Mouse (Mus musculus) limb, embryonic 15.5 days (tissue): ENCODE data around the gene Tcf12. TPM values are rescaled to one million over a fixed set of nuclear protein-coding genes. Genes with fewer than 3 reads are reported as not detected.

Experiments used
- ATAC-seq: fragments of 200-750 bp; cut with Nextera tagmentation; 2 replicates; pipeline ENCODE4 v1.8.0; 2017; ENCODE audit warnings: low read depth, moderate TSS enrichment; ENCODE audit not compliant: insufficient number of reproducible peaks, low FRiP score, low TSS enrichment
- H3K27ac ChIP-seq: fragments of 300-500 bp; sonication (generic); 2 replicates; pipeline ENCODE4 v1.5.1; 2015; ENCODE audit warnings: moderate library complexity, mild to moderate bottlenecking, inconsistent platforms
- H3K27me3 ChIP-seq: fragments of 300-500 bp; sonication (generic); 2 replicates; pipeline ENCODE4 v1.6.1; 2015; ENCODE audit warnings: inconsistent platforms
- H3K36me3 ChIP-seq: fragments of 300-500 bp; sonication (generic); 2 replicates; pipeline ENCODE4 v1.6.1; 2015; ENCODE audit warnings: inconsistent platforms
- H3K4me1 ChIP-seq: fragments of 300-500 bp; sonication (generic); 2 replicates; pipeline ENCODE4 v1.6.1; 2015; ENCODE audit warnings: inconsistent platforms
- H3K4me2 ChIP-seq: fragments of 300-500 bp; sonication (generic); 2 replicates; pipeline ENCODE4 v1.6.1; 2015; ENCODE audit warnings: mild to moderate bottlenecking, inconsistent platforms
- H3K4me3 ChIP-seq: fragments of 300-500 bp; sonication (generic); 2 replicates; pipeline ENCODE4 v1.5.1; 2015; ENCODE audit warnings: mild to moderate bottlenecking, inconsistent platforms
- H3K9ac ChIP-seq: fragments of 300-500 bp; sonication (generic); 2 replicates; pipeline ENCODE4 v1.6.1; 2015; ENCODE audit warnings: inconsistent platforms
- H3K9me3 ChIP-seq: fragments of 300-500 bp; sonication (generic); 2 replicates; pipeline ENCODE4 v1.6.1; 2016; ENCODE audit warnings: inconsistent platforms
- WGBS: fragments of 180-500 bp; shearing (Covaris S2); methylation state at CpG from one replicate; pipeline ENCODE4 v1.1.7; 2015; 5-methylcytosine and 5-hydroxymethylcytosine counted together
- polyA plus RNA-seq: library from polyadenylated mRNA; unstranded; fragments of >200 nt; fragmentation: Nextera tagmentation; extraction: Ambion mirVana; gene quantifications from 2 replicates; pipeline ENCODE4 v1.2.1, GENCODE M21; 2015

The Tcf12 gene
- polyA plus RNA-seq, 1 experiment from 2014 or later, result 90.4 TPM

GRCm38 (mm10) chr9:72016021-72016420 lies 95.7 kb downstream of the Tcf12 start:
- Histone ChIP-seq H3K9me3 (no peaks in the 10 kb centered on the region), H3K4me3 (no peak overlapping the region), H3K27me3 (no peaks in the 10 kb centered on the region), H3K36me3 (no peaks in the 10 kb centered on the region), H3K4me2 (no peak overlapping the region), H3K27ac (no peak overlapping the region), H3K4me1 (0 out of 2 replicates have a peak, but pooled peaks cover 3% of the 10 kb centered on the region), H3K9ac (no peak overlapping the region)
- 93% methylated on average over 1 of the region's 1 CpGs for WGBS
- no peak for ATAC-seq

GRCm38 (mm10) chr9:72014585-72015381 lies 96.9 kb downstream of the Tcf12 start:
- ATAC-seq, result no peak
- Histone ChIP-seq H3K27ac (no peak overlapping the region), H3K9ac (no peak overlapping the region), H3K9me3 (no peaks in the 10 kb centered on the region), H3K4me2 (no peak overlapping the region), H3K36me3 (no peaks in the 10 kb centered on the region), H3K27me3 (no peaks in the 10 kb centered on the region), H3K4me3 (no peak overlapping the region), H3K4me1 (no peaks in the 10 kb centered on the region)
- WGBS, result 81% methylated on average over 4 of the region's 4 CpGs

- Histone ChIP-seq H3K36me3 (no peaks in the 10 kb centered on the region), H3K9me3 (no peaks in the 10 kb centered on the region), H3K4me2 (no peak overlapping the region), H3K27ac (no peak overlapping the region), H3K4me1 (no peaks in the 10 kb centered on the region), H3K9ac (no peak overlapping the region), H3K27me3 (no peaks in the 10 kb centered on the region), H3K4me3 (no peak overlapping the region)
- 80% methylated on average over 1 of the region's 1 CpGs for WGBS
- no peak for ATAC-seq
Observed at GRCm38 (mm10) chr9:72013541-72013940, 98.1 kb downstream of the Tcf12 start.

GRCm38 (mm10) chr9:72008634-72009033 lies 103.0 kb downstream of the Tcf12 start:
- H3K27ac ChIP-seq, result no peak overlapping the region
- no peak for ATAC-seq
- WGBS, result 80% methylated on average over 1 of the region's 1 CpGs

DNA sequence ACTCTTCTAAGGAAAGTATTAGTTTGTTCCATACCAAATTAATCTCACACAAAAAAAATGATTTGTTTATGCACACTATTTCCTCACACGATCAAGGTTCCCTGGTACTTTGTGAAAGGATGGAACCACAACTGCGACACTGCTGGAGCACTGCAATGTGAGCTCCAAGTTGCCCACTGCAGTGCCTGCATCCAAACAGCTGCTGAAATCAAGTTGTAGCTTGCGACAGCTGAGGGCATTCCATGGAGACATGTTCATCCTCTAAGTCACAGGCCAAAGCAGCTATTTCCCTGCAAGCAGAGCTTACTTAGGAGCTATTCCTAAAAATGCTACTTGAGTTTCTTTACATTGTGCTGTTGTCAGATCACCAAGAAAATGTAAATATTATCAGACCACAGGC lies 120.5 kb downstream of the Tcf12 start:
- no peaks in the 10 kb centered on the region for H3K4me1 ChIP-seq
- no peaks in the 10 kb centered on the region for H3K27me3 ChIP-seq
- no peak overlapping the region for H3K4me3 ChIP-seq
- no peaks in the 10 kb centered on the region for H3K36me3 ChIP-seq
- WGBS, result 74% methylated on average over 3 of the region's 3 CpGs
- H3K9ac ChIP-seq, result no peak overlapping the region
- no peak for ATAC-seq
- H3K4me2 ChIP-seq, result no peak overlapping the region
- H3K27ac ChIP-seq, result no peak overlapping the region
- no peaks in the 10 kb centered on the region for H3K9me3 ChIP-seq

More at GRCm38 (mm10) chr9:72008634-72009033, 103.0 kb downstream of the Tcf12 start:
- no peaks in the 10 kb centered on the region for H3K36me3 ChIP-seq
- H3K4me1 ChIP-seq, result no peaks in the 10 kb centered on the region
- H3K4me2 ChIP-seq, result no peak overlapping the region
- no peak overlapping the region for H3K4me3 ChIP-seq
- no peak overlapping the region for H3K9ac ChIP-seq
- H3K27me3 ChIP-seq, result no peaks in the 10 kb centered on the region
- H3K9me3 ChIP-seq, result no peaks in the 10 kb centered on the region

DNA sequence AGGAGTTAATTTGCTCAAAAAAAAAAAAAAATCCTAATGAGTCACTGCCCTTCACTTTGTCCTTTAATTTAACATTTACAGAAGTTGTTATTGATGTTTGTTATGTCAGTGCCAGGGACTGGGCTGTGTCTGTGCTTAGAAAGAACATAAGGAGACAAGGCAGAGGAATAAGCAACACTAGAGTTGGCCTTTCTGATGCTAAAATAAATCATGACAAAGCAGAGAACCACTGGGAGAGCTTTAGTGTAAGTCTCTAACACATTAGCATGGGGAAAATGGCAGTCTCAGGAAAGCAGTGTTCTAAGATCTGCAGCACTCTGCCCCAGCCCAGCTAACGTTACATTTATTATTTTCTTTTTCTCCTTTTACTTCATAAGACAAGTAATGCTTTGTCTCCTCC lies 121.3 kb downstream of the Tcf12 start:
- H3K9me3 ChIP-seq, result no peaks in the 10 kb centered on the region
- H3K27ac ChIP-seq, result no peak overlapping the region
- H3K9ac ChIP-seq, result no peak overlapping the region
- no peaks in the 10 kb centered on the region for H3K4me1 ChIP-seq
- WGBS, result 53% methylated on average over 1 of the region's 1 CpGs
- no peak for ATAC-seq
- no peak overlapping the region for H3K4me3 ChIP-seq
- H3K36me3 ChIP-seq, result no peaks in the 10 kb centered on the region
- H3K4me2 ChIP-seq, result no peak overlapping the region
- H3K27me3 ChIP-seq, result no peaks in the 10 kb centered on the region

- WGBS, result 64% methylated on average over 1 of the region's 1 CpGs
Observed at GRCm38 (mm10) chr9:71989663-71990062, 122.0 kb downstream of the Tcf12 start.

GRCm38 (mm10) chr9:71986716-71987115 lies 125.0 kb downstream of the Tcf12 start:
- H3K9ac ChIP-seq, result no peak overlapping the region
- peaks cover 4% of the 10 kb centered on the region for H3K4me1 ChIP-seq
- H3K36me3 ChIP-seq, result no peaks in the 10 kb centered on the region
- H3K9me3 ChIP-seq, result no peaks in the 10 kb centered on the region
- no peak overlapping the region for H3K27ac ChIP-seq
- 90% methylated on average over 2 of the region's 2 CpGs for WGBS
- ATAC-seq, result no peak
- no peaks in the 10 kb centered on the region for H3K27me3 ChIP-seq
- no peak overlapping the region for H3K4me2 ChIP-seq
- H3K4me3 ChIP-seq, result no peak overlapping the region

More at GRCm38 (mm10) chr9:71989663-71990062, 122.0 kb downstream of the Tcf12 start:
- no peak overlapping the region for H3K9ac ChIP-seq
- H3K27ac ChIP-seq, result no peak overlapping the region
- H3K36me3 ChIP-seq, result no peaks in the 10 kb centered on the region
- H3K4me3 ChIP-seq, result no peak overlapping the region
- no peak overlapping the region for H3K4me2 ChIP-seq
- H3K27me3 ChIP-seq, result no peaks in the 10 kb centered on the region
- ATAC-seq, result no peak
- peaks cover 4% of the 10 kb centered on the region for H3K4me1 ChIP-seq
- no peaks in the 10 kb centered on the region for H3K9me3 ChIP-seq

DNA sequence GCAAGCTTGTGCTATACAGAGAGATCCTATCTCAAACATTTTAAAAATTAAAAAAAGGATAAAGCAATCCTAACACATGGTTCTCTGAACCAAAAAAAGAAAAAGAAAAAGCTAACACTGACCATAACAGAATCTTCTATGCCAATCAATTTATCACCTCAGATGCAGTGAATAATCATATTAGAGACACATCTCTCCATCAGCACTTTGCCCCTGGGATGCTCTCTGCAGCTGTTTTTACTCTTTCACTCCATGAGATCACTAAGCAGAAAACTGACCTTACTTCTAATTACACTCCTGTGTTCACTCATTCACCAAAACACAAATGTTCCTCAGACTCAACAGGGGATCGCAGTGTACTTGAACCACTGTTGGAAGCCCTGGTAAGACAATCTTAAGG lies 128.8 kb downstream of the Tcf12 start:
- Histone ChIP-seq H3K9me3 (no peaks in the 10 kb centered on the region), H3K4me2 (no peak overlapping the region), H3K9ac (no peak overlapping the region), H3K36me3 (no peaks in the 10 kb centered on the region), H3K27me3 (no peaks in the 10 kb centered on the region), H3K27ac (no peak overlapping the region), H3K4me3 (no peak overlapping the region), H3K4me1 (peaks cover 4% of the 10 kb centered on the region)
- ATAC-seq, result no peak
- 92% methylated on average over 1 of the region's 1 CpGs for whole genome bisulfite sequencing

DNA sequence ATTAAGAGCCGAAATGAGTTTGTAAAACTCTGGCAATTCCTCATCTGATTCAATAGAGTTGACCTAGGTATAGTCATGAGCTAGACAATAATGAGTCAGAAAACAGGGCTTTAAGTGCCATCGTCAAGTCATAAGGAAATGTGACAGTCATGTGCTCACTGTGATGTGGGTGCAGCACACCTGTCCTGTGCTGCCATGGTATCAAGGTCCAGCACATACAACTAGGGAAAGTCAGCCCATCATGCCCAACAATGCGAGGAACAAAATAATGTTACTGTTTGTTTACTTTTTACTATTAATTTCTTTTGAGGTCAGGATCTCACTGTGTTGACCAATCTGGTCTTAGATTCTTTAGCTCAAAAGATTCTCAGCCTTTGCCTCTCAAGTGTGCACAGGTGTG lies 130.6 kb downstream of the Tcf12 start:
- Histone ChIP-seq H3K4me3 (no peak overlapping the region), H3K9me3 (no peaks in the 10 kb centered on the region), H3K27me3 (no peaks in the 10 kb centered on the region), H3K9ac (no peak overlapping the region), H3K4me1 (peaks cover 6% of the 10 kb centered on the region), H3K27ac (no peak overlapping the region), H3K4me2 (no peak overlapping the region), H3K36me3 (no peaks in the 10 kb centered on the region)
- no peak for ATAC-seq
- WGBS, result 92% methylated on average over 3 of the region's 3 CpGs

DNA sequence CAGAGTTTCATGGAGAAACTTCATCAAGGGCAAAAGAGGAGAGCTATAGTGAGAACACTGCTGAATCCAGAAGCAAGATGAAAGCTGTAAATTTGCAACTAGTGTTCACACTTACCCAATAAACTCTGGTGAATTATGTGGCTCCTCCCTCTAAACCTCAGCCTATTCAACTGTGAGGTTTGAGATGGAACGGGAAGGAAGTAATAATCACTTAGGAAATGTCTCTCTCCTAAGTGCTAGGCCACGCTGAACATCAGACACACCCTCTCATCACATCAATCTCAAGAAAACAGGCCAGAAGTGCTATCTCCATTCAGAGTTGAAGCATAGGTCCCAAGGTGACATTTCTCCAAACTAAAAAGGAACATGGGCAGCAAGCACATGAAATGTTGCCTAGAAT lies 131.1 kb downstream of the Tcf12 start:
- 33% methylated on average over 2 of the region's 2 CpGs for WGBS

DNA sequence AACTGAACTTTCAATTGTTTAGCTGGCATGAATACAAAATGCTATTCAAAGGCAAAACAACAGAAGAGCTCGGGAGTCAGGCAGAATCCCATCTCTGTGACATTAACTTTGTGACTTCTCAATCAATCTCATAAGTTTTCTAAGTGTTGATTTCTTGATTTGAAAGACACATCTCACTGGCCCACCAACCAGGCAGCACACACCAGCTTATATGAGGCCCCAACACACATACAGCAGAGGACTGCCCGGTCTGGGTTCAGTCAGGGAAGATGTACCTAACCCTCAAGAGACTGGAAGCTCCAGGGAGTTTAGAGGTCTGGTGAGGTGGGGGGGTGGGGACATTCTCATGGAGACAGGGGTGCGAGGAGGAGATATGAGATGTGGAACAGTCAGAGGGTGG lies 132.8 kb downstream of the Tcf12 start:
- no peak for ATAC-seq
- Histone ChIP-seq H3K4me3 (no peak overlapping the region), H3K27ac (no peak overlapping the region), H3K27me3 (no peaks in the 10 kb centered on the region), H3K9me3 (no peaks in the 10 kb centered on the region), H3K9ac (no peak overlapping the region), H3K4me1 (peaks cover 7% of the 10 kb centered on the region), H3K36me3 (no peaks in the 10 kb centered on the region), H3K4me2 (no peak overlapping the region)
- 82% methylated on average over 3 of the region's 3 CpGs for WGBS

More for the DNA sequence above, 131.1 kb downstream of the Tcf12 start:
- H3K9ac ChIP-seq, result no peak overlapping the region
- no peaks in the 10 kb centered on the region for H3K9me3 ChIP-seq
- no peaks in the 10 kb centered on the region for H3K36me3 ChIP-seq
- H3K27ac ChIP-seq, result no peak overlapping the region
- peaks cover 7% of the 10 kb centered on the region for H3K4me1 ChIP-seq
- H3K4me2 ChIP-seq, result no peak overlapping the region
- no peaks in the 10 kb centered on the region for H3K27me3 ChIP-seq
- H3K4me3 ChIP-seq, result no peak overlapping the region
- no peak for ATAC-seq
